Mouse (Mus musculus) embryonic facial prominence, embryonic 15.5 days (tissue): ENCODE data around the gene Slc25a18. TPM values are rescaled to one million over a fixed set of nuclear protein-coding genes. Genes with fewer than 3 reads are reported as not detected.

Experiments
- ATAC-seq: fragments of 200-750 bp; cut with Nextera tagmentation; 2 replicates; pipeline ENCODE4 v1.8.0; 2017; ENCODE audit warnings: low read depth, moderate TSS enrichment; ENCODE audit not compliant: insufficient number of reproducible peaks, low FRiP score, low TSS enrichment
- H3K27ac ChIP-seq: fragments of 300-500 bp; sonication (generic); replicated peaks from 2 replicates; pipeline ENCODE4 v1.5.1; 2015; ENCODE audit warnings: mild to moderate bottlenecking, inconsistent platforms
- H3K27me3 ChIP-seq: fragments of 300-500 bp; sonication (generic); 2 replicates; pipeline ENCODE4 v1.6.1; 2015; ENCODE audit warnings: inconsistent platforms
- H3K36me3 ChIP-seq: fragments of 300-500 bp; sonication (generic); 2 replicates; pipeline ENCODE4 v1.6.1; 2015; ENCODE audit warnings: mild to moderate bottlenecking, inconsistent platforms
- H3K4me1 ChIP-seq: fragments of 300-500 bp; sonication (generic); 2 replicates; pipeline ENCODE4 v1.6.1; 2015; ENCODE audit warnings: inconsistent platforms
- H3K4me2 ChIP-seq: fragments of 300-500 bp; sonication (generic); replicated peaks from 2 replicates; pipeline ENCODE4 v1.6.1; 2015; ENCODE audit warnings: mild to moderate bottlenecking, inconsistent platforms
- H3K4me3 ChIP-seq: fragments of 300-500 bp; sonication (generic); replicated peaks from 2 replicates; pipeline ENCODE4 v1.5.1; 2015; ENCODE audit warnings: mild to moderate bottlenecking, inconsistent platforms
- H3K9ac ChIP-seq: fragments of 300-500 bp; sonication (generic); 2 replicates; pipeline ENCODE4 v1.6.1; 2015; ENCODE audit warnings: inconsistent platforms
- H3K9me3 ChIP-seq: fragments of 300-500 bp; sonication (generic); replicated peaks from 2 replicates; pipeline ENCODE4 v1.6.1; 2016; ENCODE audit warnings: inconsistent platforms
- WGBS: fragments of 180-500 bp; shearing (Covaris S2); methylation state at CpG from one replicate; pipeline ENCODE4 v1.1.7; 2015; 5-methylcytosine and 5-hydroxymethylcytosine counted together
- polyA plus RNA-seq: library from polyadenylated mRNA; unstranded; fragments of >200 nt; fragmentation: Nextera tagmentation; extraction: Ambion mirVana; gene quantifications from 2 replicates; pipeline ENCODE4 v1.2.1, GENCODE M21; 2015

Gene Slc25a18
- polyA plus RNA-seq, result 0.73 and 0.89 TPM in 2 replicates

DNA sequence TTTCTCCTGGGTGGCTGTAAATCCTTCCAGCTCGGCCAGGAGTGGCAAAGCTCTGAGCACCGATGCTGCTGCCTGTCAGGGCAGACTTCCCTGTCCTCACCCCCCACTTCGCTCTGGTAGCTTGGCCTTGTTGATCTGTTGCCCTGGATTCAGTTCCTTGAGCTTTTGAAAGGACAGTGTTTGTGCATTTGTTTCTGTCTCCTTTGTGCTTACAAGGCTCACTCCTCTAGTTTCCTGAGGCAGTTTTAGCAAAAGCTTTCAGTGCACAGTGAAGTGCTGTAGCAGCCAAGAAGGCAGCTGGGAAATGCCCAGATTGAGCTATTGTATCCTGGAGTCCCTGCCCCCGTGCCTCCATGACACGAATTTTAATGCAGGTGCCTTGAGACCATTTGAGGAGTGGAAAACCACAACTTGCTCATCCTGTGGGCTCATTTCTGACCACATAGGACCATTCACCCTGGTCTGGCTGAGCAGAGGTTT is at the start of gene Slc25a18:
Gene Slc25a18 (plus strand): TSS at position 430 of the 480 bp plus-strand sequence.
- no peak within 1 kb of the TSS for H3K9ac ChIP-seq
- H3K27me3 ChIP-seq, result no peaks in the 10 kb centered on the region
- WGBS, result 58% methylated on average over 5 of the region's 5 CpGs
- no peaks in the 10 kb centered on the region for H3K9me3 ChIP-seq
- H3K4me1 ChIP-seq, result 0 out of 2 replicates have a peak, but pooled peaks cover 6% of the 10 kb centered on the region
- H3K36me3 ChIP-seq, result no peaks in the 10 kb centered on the region
- H3K27ac ChIP-seq, result no peak within 1 kb of the TSS
- no peak for ATAC-seq
- no peak within 1 kb of the TSS for H3K4me3 ChIP-seq
- H3K4me2 ChIP-seq, result no peak within 1 kb of the TSS

GRCm38 (mm10) chr6:120725986-120726385 is 47.4 kb upstream of the Slc25a18 start:
- no peak overlapping the region for H3K27ac ChIP-seq
- WGBS, result 62% methylated on average over 2 of the region's 2 CpGs
- no peaks in the 10 kb centered on the region for H3K4me1 ChIP-seq
- no peaks in the 10 kb centered on the region for H3K36me3 ChIP-seq
- H3K9ac ChIP-seq, result no peak overlapping the region
- H3K4me2 ChIP-seq, result no peak overlapping the region
- no peak for ATAC-seq
- no peaks in the 10 kb centered on the region for H3K9me3 ChIP-seq
- H3K4me3 ChIP-seq, result no peak overlapping the region
- no peaks in the 10 kb centered on the region for H3K27me3 ChIP-seq

- Histone ChIP-seq H3K4me1 (no peaks in the 10 kb centered on the region), H3K27me3 (no peaks in the 10 kb centered on the region), H3K4me2 (no peak overlapping the region), H3K36me3 (no peaks in the 10 kb centered on the region), H3K4me3 (no peak overlapping the region), H3K9me3 (no peaks in the 10 kb centered on the region), H3K27ac (no peak overlapping the region), H3K9ac (no peak overlapping the region)
- no peak for ATAC-seq
- 84% methylated on average over 3 of the region's 3 CpGs for WGBS
These were observed 37.4 kb upstream of the Slc25a18 start for GRCm38 (mm10) chr6:120736011-120736410.

DNA sequence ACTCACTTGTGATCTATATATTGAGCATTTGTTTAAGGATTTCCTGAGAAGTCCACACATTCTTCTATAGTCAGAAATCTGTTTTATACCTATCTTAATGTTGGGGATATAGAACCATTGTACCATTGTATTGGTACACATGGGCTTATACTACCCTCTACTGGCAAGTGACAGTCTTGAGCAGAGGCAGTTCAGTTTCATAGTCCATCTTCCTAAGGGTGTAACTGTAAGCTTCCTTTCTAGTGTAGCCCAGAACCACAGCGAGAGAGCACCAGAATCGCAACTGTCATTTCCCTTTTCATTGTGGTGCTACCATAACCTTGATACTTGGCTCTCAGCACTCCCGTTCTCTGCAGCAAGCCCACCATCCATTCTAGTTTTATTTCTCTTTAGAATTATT is 36.8 kb upstream of the Slc25a18 start:
- no peak overlapping the region for H3K4me2 ChIP-seq
- 68% methylated on average over 3 of the region's 3 CpGs for WGBS
- no peaks in the 10 kb centered on the region for H3K4me1 ChIP-seq
- H3K27ac ChIP-seq, result no peak overlapping the region
- H3K9ac ChIP-seq, result no peak overlapping the region
- no peaks in the 10 kb centered on the region for H3K27me3 ChIP-seq
- H3K9me3 ChIP-seq, result no peaks in the 10 kb centered on the region
- no peak; the same call in 1 of the 2 replicates for ATAC-seq
- H3K36me3 ChIP-seq, result no peaks in the 10 kb centered on the region
- H3K4me3 ChIP-seq, result no peak overlapping the region

- H3K4me2 ChIP-seq, result no peak overlapping the region
- no peaks in the 10 kb centered on the region for H3K9me3 ChIP-seq
- no peak for ATAC-seq
- no peaks in the 10 kb centered on the region for H3K36me3 ChIP-seq
- 85% methylated on average over 2 of the region's 2 CpGs for WGBS
- H3K4me1 ChIP-seq, result no peaks in the 10 kb centered on the region
- no peak overlapping the region for H3K9ac ChIP-seq
- H3K27me3 ChIP-seq, result no peaks in the 10 kb centered on the region
- H3K4me3 ChIP-seq, result no peak overlapping the region
- H3K27ac ChIP-seq, result no peak overlapping the region
These were observed 30.2 kb upstream of the Slc25a18 start for GRCm38 (mm10) chr6:120743130-120743529.

- Histone ChIP-seq H3K9ac (no peak overlapping the region), H3K27me3 (no peaks in the 10 kb centered on the region), H3K4me2 (no peak overlapping the region), H3K9me3 (no peaks in the 10 kb centered on the region), H3K4me1 (no peaks in the 10 kb centered on the region), H3K36me3 (no peaks in the 10 kb centered on the region), H3K27ac (no peak overlapping the region), H3K4me3 (no peak overlapping the region)
- no peak for ATAC-seq
- WGBS, result 88% methylated on average over 7 of the region's 7 CpGs
These were observed 29.1 kb upstream of the Slc25a18 start for GRCm38 (mm10) chr6:120744266-120744665.

GRCm38 (mm10) chr6:120746416-120746815 is 27.0 kb upstream of the Slc25a18 start:
- H3K27ac ChIP-seq, result no peak overlapping the region
- no peak overlapping the region for H3K4me3 ChIP-seq
- no peaks in the 10 kb centered on the region for H3K27me3 ChIP-seq
- ATAC-seq, result no peak
- no peaks in the 10 kb centered on the region for H3K36me3 ChIP-seq
- WGBS, result 93% methylated on average over 2 of the region's 2 CpGs
- no peaks in the 10 kb centered on the region for H3K9me3 ChIP-seq
- H3K4me2 ChIP-seq, result no peak overlapping the region
- no peaks in the 10 kb centered on the region for H3K4me1 ChIP-seq
- no peak overlapping the region for H3K9ac ChIP-seq

DNA sequence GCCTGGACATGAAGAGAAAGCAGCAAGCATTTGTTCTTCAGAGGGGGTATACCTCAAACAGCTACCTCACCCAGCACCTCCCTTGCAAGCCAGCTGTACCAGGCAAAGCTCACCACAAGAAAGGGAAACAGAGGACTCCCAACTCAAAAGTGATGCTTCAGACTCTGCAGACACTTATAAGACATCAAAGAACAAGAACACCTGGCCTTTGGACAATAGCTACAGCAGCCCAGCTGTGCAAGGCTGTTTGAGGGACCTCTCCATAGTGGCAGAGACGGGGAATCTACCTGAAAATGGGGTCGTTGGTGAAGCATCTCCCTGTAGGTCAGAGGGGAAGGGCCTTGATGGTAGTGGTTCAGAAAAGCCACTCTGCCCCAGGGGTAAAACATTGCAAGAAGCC is 12.2 kb upstream of the Slc25a18 start:
- Histone ChIP-seq H3K9me3 (no peaks in the 10 kb centered on the region), H3K36me3 (peaks cover 17% of the 10 kb centered on the region; the same call in 1 of the 2 replicates), H3K4me3 (no peak overlapping the region), H3K9ac (no peak overlapping the region), H3K4me1 (no peaks in the 10 kb centered on the region), H3K27ac (no peak overlapping the region), H3K4me2 (no peak overlapping the region), H3K27me3 (no peaks in the 10 kb centered on the region)
- ATAC-seq, result no peak
- WGBS, result 91% methylated on average over 2 of the region's 2 CpGs

GRCm38 (mm10) chr6:120769972-120770371 is 3.4 kb upstream of the Slc25a18 start:
- Histone ChIP-seq H3K9me3 (no peaks in the 10 kb centered on the region), H3K4me1 (0 out of 2 replicates have a peak, but pooled peaks cover 3% of the 10 kb centered on the region)
- ATAC-seq, result no peak

DNA sequence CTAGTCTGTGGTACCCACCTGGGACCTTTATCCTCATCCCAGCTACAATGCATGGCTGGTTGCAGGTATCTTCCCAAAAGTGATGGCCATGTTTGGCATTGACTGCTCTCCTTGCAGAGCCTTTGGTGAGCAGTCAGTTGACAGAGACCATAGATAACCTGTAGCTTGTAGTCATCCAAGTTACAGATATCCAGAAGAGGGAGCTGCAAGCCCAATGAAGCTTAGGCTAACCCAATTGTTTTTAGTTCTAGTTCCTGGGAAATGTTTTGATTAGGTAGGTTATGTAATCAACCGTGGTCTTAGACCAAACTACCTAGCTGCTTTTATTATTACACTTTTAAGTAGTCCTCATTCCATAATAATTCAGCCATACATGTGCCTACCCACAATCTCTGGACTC is 2.0 kb upstream of the Slc25a18 start:
- WGBS, result 75% methylated on average over 1 of the region's 1 CpGs

More at GRCm38 (mm10) chr6:120769972-120770371, 3.4 kb upstream of the Slc25a18 start:
- Histone ChIP-seq H3K27ac (no peak overlapping the region), H3K9ac (no peak overlapping the region), H3K4me3 (no peak overlapping the region), H3K4me2 (no peak overlapping the region), H3K36me3 (peaks cover 3% of the 10 kb centered on the region; the same call in 1 of the 2 replicates), H3K27me3 (no peaks in the 10 kb centered on the region)
- WGBS, result 75% methylated on average over 1 of the region's 1 CpGs

GRCm38 (mm10) chr6:120772025-120772424 is 1.4 kb upstream of the Slc25a18 start:
- Histone ChIP-seq H3K9ac (no peak overlapping the region), H3K4me3 (no peak overlapping the region), H3K27ac (0 out of 2 replicates have a peak overlapping the region, but pooled peaks have one; percentile 24), H3K36me3 (no peaks in the 10 kb centered on the region), H3K4me1 (0 out of 2 replicates have a peak, but pooled peaks cover 3% of the 10 kb centered on the region), H3K4me2 (no peak overlapping the region), H3K9me3 (no peaks in the 10 kb centered on the region), H3K27me3 (no peaks in the 10 kb centered on the region)
- no peak for ATAC-seq

More for the DNA sequence above, 2.0 kb upstream of the Slc25a18 start:
- Histone ChIP-seq H3K9ac (no peak overlapping the region), H3K27me3 (no peaks in the 10 kb centered on the region), H3K4me3 (no peak overlapping the region), H3K4me1 (0 out of 2 replicates have a peak, but pooled peaks cover 3% of the 10 kb centered on the region), H3K9me3 (no peaks in the 10 kb centered on the region), H3K4me2 (no peak overlapping the region), H3K36me3 (no peaks in the 10 kb centered on the region; the same call in 1 of the 2 replicates), H3K27ac (no peak overlapping the region)
- ATAC-seq, result no peak

DNA sequence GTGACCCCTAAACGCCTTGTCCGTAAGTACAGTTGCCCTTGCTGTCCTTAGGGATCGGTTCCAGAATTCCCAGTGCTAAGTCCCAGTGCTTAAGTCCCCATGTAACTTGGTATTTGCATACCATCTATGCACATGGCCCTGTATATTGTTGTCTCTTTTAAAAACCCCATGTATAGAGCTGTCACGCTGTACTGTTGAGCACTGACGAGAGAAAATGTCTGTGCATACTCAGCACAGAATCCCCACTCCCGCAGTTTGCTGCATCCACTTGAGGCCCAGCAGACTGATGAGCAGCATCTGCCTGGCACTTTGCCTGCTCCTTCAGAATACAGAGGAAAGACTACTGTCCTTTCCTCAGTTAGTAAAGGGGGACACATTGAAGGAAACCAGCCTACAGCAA is 385 bp downstream of the Slc25a18 start:
- no peaks in the 10 kb centered on the region for H3K36me3 ChIP-seq
- H3K9me3 ChIP-seq, result no peaks in the 10 kb centered on the region
- H3K27ac ChIP-seq, result no peak overlapping the region
- no peaks in the 10 kb centered on the region for H3K27me3 ChIP-seq
- 0 out of 2 replicates have a peak, but pooled peaks cover 6% of the 10 kb centered on the region for H3K4me1 ChIP-seq
- ATAC-seq, result no peak
- WGBS, result 69% methylated on average over 6 of the region's 6 CpGs
- H3K9ac ChIP-seq, result no peak overlapping the region
- H3K4me2 ChIP-seq, result no peak overlapping the region
- no peak overlapping the region for H3K4me3 ChIP-seq
